Mouse (Mus musculus): ENCODE results near the gene Dctpp1. TPM values are rescaled to one million over a fixed set of nuclear protein-coding genes. Genes with fewer than 3 reads are reported as not detected.

Dctpp1 gene
- polyA plus RNA-seq, 1 experiment from 2014 or later, result 145 TPM

- H3K9ac ChIP-seq (ENCODE audit: low read length), result no peak overlapping the region
- H3K4me1 ChIP-seq (ENCODE audit: control insufficient read depth, insufficient read depth, low read length), result no peaks in the 10 kb centered on the region
- WGBS, result 66% methylated on average over 1 of the region's 1 CpGs
- H3K36me3 ChIP-seq (ENCODE audit: control insufficient read depth, insufficient read depth, low read length), result no peaks in the 10 kb centered on the region
- no peak for ATAC-seq (ENCODE audit: insufficient read depth, low FRiP score)
- no peak overlapping the region for H3K4me3 ChIP-seq (replicated peaks; ENCODE audit: low read length)
- no peak overlapping the region for H3K27ac ChIP-seq (ENCODE audit: low read length)
- no peaks in the 10 kb centered on the region for H3K27me3 ChIP-seq (ENCODE audit: control insufficient read depth, insufficient read depth, low read length)
- no peak overlapping the region for H3K4me2 ChIP-seq (ENCODE audit: low read depth, low read length)
- peaks cover 9% of the 10 kb centered on the region for H3K9me3 ChIP-seq (replicated peaks; ENCODE audit: control insufficient read depth, low read length)
Observed at GRCm38 (mm10) chr7:127287940-127288339, 27.4 kb upstream of the Dctpp1 start.

GRCm38 (mm10) chr7:127285154-127285553 lies 24.6 kb upstream of the Dctpp1 start:
- Histone ChIP-seq H3K4me2 (ENCODE audit: low read depth, low read length) (no peak overlapping the region), H3K4me1 (ENCODE audit: control insufficient read depth, insufficient read depth, low read length) (no peaks in the 10 kb centered on the region), H3K27me3 (ENCODE audit: control insufficient read depth, insufficient read depth, low read length) (no peaks in the 10 kb centered on the region), H3K36me3 (ENCODE audit: control insufficient read depth, insufficient read depth, low read length) (no peaks in the 10 kb centered on the region), H3K27ac (ENCODE audit: low read length) (no peak overlapping the region), H3K9ac (ENCODE audit: low read length) (no peak overlapping the region), H3K4me3 (replicated peaks; ENCODE audit: low read length) (no peak overlapping the region), H3K9me3 (replicated peaks; ENCODE audit: control insufficient read depth, low read length) (peaks cover 9% of the 10 kb centered on the region)
- no peak for ATAC-seq (ENCODE audit: insufficient read depth, low FRiP score)
- 65% methylated on average over 8 of the region's 10 CpGs for WGBS

- peaks cover 3% of the 10 kb centered on the region; the same call in 1 of the 2 replicates for H3K4me1 ChIP-seq (ENCODE audit: control insufficient read depth, insufficient read depth, low read length)
Observed at GRCm38 (mm10) chr7:127282190-127282589, 21.7 kb upstream of the Dctpp1 start.

GRCm38 (mm10) chr7:127281114-127281513 lies 20.6 kb upstream of the Dctpp1 start:
- H3K4me3 ChIP-seq (replicated peaks; ENCODE audit: low read length), result no peak overlapping the region
- no peak for ATAC-seq (ENCODE audit: insufficient read depth, low FRiP score)
- H3K4me2 ChIP-seq (ENCODE audit: low read depth, low read length), result no peak overlapping the region
- no peak overlapping the region for H3K9ac ChIP-seq (ENCODE audit: low read length)
- no peaks in the 10 kb centered on the region for H3K9me3 ChIP-seq (replicated peaks; ENCODE audit: control insufficient read depth, low read length)
- no peaks in the 10 kb centered on the region for H3K27me3 ChIP-seq (ENCODE audit: control insufficient read depth, insufficient read depth, low read length)
- peaks cover 3% of the 10 kb centered on the region; the same call in 1 of the 2 replicates for H3K4me1 ChIP-seq (ENCODE audit: control insufficient read depth, insufficient read depth, low read length)
- no peaks in the 10 kb centered on the region for H3K36me3 ChIP-seq (ENCODE audit: control insufficient read depth, insufficient read depth, low read length)
- no peak overlapping the region for H3K27ac ChIP-seq (ENCODE audit: low read length)
- 32% methylated on average over 4 of the region's 4 CpGs for WGBS

More at GRCm38 (mm10) chr7:127282190-127282589, 21.7 kb upstream of the Dctpp1 start:
- Histone ChIP-seq H3K27ac (ENCODE audit: low read length) (no peak overlapping the region), H3K27me3 (ENCODE audit: control insufficient read depth, insufficient read depth, low read length) (no peaks in the 10 kb centered on the region), H3K9me3 (replicated peaks; ENCODE audit: control insufficient read depth, low read length) (no peaks in the 10 kb centered on the region), H3K36me3 (ENCODE audit: control insufficient read depth, insufficient read depth, low read length) (no peaks in the 10 kb centered on the region), H3K9ac (ENCODE audit: low read length) (no peak overlapping the region), H3K4me3 (replicated peaks; ENCODE audit: low read length) (no peak overlapping the region), H3K4me2 (ENCODE audit: low read depth, low read length) (no peak overlapping the region)
- no peak for ATAC-seq (ENCODE audit: insufficient read depth, low FRiP score)
- WGBS, result 89% methylated on average over 2 of the region's 2 CpGs

- no peaks in the 10 kb centered on the region for H3K36me3 ChIP-seq (ENCODE audit: control insufficient read depth, insufficient read depth, low read length)
- H3K4me2 ChIP-seq (ENCODE audit: low read depth, low read length), result no peak overlapping the region
- 60% methylated on average over 3 of the region's 3 CpGs for WGBS
- ATAC-seq (ENCODE audit: insufficient read depth, low FRiP score), result no peak
- H3K9ac ChIP-seq (ENCODE audit: low read length), result no peak overlapping the region
- no peak overlapping the region for H3K27ac ChIP-seq (ENCODE audit: low read length)
- H3K9me3 ChIP-seq (replicated peaks; ENCODE audit: control insufficient read depth, low read length), result no peaks in the 10 kb centered on the region
- H3K4me1 ChIP-seq (ENCODE audit: control insufficient read depth, insufficient read depth, low read length), result peaks cover 3% of the 10 kb centered on the region; the same call in 1 of the 2 replicates
- H3K27me3 ChIP-seq (ENCODE audit: control insufficient read depth, insufficient read depth, low read length), result no peaks in the 10 kb centered on the region
- no peak overlapping the region for H3K4me3 ChIP-seq (replicated peaks; ENCODE audit: low read length)
Observed at GRCm38 (mm10) chr7:127280092-127280491, 19.6 kb upstream of the Dctpp1 start.

GRCm38 (mm10) chr7:127278311-127278710 lies 17.8 kb upstream of the Dctpp1 start:
- Histone ChIP-seq H3K27ac (ENCODE audit: low read length) (no peak overlapping the region), H3K4me1 (ENCODE audit: control insufficient read depth, insufficient read depth, low read length) (peaks cover 3% of the 10 kb centered on the region; the same call in 1 of the 2 replicates), H3K4me2 (ENCODE audit: low read depth, low read length) (no peak overlapping the region), H3K9me3 (replicated peaks; ENCODE audit: control insufficient read depth, low read length) (no peaks in the 10 kb centered on the region), H3K4me3 (replicated peaks; ENCODE audit: low read length) (no peak overlapping the region), H3K27me3 (ENCODE audit: control insufficient read depth, insufficient read depth, low read length) (no peaks in the 10 kb centered on the region), H3K36me3 (ENCODE audit: control insufficient read depth, insufficient read depth, low read length) (no peaks in the 10 kb centered on the region), H3K9ac (ENCODE audit: low read length) (no peak overlapping the region)
- ATAC-seq (ENCODE audit: insufficient read depth, low FRiP score), result no peak; the same call in 1 of the 2 replicates
- 23% methylated on average over 8 of the region's 8 CpGs for WGBS

GRCm38 (mm10) chr7:127276519-127276961 lies 16.0 kb upstream of the Dctpp1 start:
- Histone ChIP-seq H3K4me2 (ENCODE audit: low read depth, low read length) (no peak overlapping the region), H3K27ac (ENCODE audit: low read length) (peak overlapping the region; percentile 76), H3K36me3 (ENCODE audit: control insufficient read depth, insufficient read depth, low read length) (no peaks in the 10 kb centered on the region), H3K9me3 (replicated peaks; ENCODE audit: control insufficient read depth, low read length) (no peaks in the 10 kb centered on the region), H3K27me3 (ENCODE audit: control insufficient read depth, insufficient read depth, low read length) (no peaks in the 10 kb centered on the region), H3K9ac (ENCODE audit: low read length) (no peak overlapping the region), H3K4me3 (replicated peaks; ENCODE audit: low read length) (no peak overlapping the region), H3K4me1 (ENCODE audit: control insufficient read depth, insufficient read depth, low read length) (peaks cover 15% of the 10 kb centered on the region)
- ATAC-seq (ENCODE audit: insufficient read depth, low FRiP score), result peak; percentile 55
- 42% methylated on average over 5 of the region's 5 CpGs for WGBS

- Histone ChIP-seq H3K36me3 (ENCODE audit: control insufficient read depth, insufficient read depth, low read length) (no peaks in the 10 kb centered on the region; the same call in 1 of the 2 replicates), H3K4me2 (ENCODE audit: low read depth, low read length) (peak within 1 kb of the TSS; percentile 88), H3K4me1 (ENCODE audit: control insufficient read depth, insufficient read depth, low read length) (peaks cover 15% of the 10 kb centered on the region), H3K9ac (ENCODE audit: low read length) (peak within 1 kb of the TSS; percentile 96), H3K27ac (ENCODE audit: low read length) (peak within 1 kb of the TSS; percentile 88), H3K9me3 (replicated peaks; ENCODE audit: control insufficient read depth, low read length) (no peaks in the 10 kb centered on the region), H3K4me3 (replicated peaks; ENCODE audit: low read length) (peak within 1 kb of the TSS; percentile 90), H3K27me3 (ENCODE audit: control insufficient read depth, insufficient read depth, low read length) (no peaks in the 10 kb centered on the region)
- 2% methylated on average over 39 of the region's 39 CpGs for WGBS
- ATAC-seq (ENCODE audit: insufficient read depth, low FRiP score), result peak; percentile 88
Observed at GRCm38 (mm10) chr7:127273925-127274789, 13.6 kb upstream of the Dctpp1 start, which contains the start of gene Sephs2. Gene Sephs2, minus strand, starts transcription at chr7:127274055.

Measured in stomach, embryonic 16.5 days (tissue).